Mouse (Mus musculus): ENCODE data around the gene Chd4. TPM values are rescaled to one million over a fixed set of nuclear protein-coding genes. Genes with fewer than 3 reads are reported as not detected.

The Chd4 gene
- polyA plus RNA-seq, 1 experiment from 2014 or later: 53.5 TPM

DNA sequence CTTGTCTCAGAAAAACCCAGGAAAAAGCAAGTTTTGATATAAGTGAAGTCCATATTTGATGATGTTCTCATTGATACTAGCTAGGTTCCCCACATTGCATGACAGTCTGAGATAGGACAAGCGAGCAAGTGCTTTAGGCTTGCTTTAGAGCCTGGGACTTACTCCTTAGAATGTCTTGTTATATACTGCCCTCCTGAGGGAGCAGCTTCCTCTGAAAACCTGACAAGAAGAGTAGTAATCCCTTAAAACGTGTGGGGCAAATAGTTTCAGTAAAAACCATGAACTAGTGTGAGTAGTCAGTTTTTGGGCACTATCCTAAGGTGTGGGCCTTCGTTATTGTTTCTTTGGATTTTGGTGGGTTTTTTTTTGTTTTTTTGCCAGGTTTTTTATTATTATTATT is 47.3 kb downstream of the Chd4 start:
- Histone ChIP-seq H3K9me3 (ENCODE audit: low read length) (no peaks in the 10 kb centered on the region), H3K4me1 (ENCODE audit: insufficient read depth, low read depth, low read length) (no peaks in the 10 kb centered on the region), H3K9ac (replicated peaks; ENCODE audit: low read depth) (no peak overlapping the region), H3K4me3 (ENCODE audit: low read depth, low read length) (no peak overlapping the region), H3K27ac (ENCODE audit: low read length) (no peak overlapping the region), H3K27me3 (replicated peaks; ENCODE audit: insufficient read depth, low read length) (no peaks in the 10 kb centered on the region), H3K4me2 (replicated peaks; ENCODE audit: low read depth, low read length) (no peak overlapping the region), H3K36me3 (ENCODE audit: insufficient read depth, low read length) (peaks cover 15% of the 10 kb centered on the region)
- no peak for TF ChIP-seq CTCF (IDR thresholded peaks at IDR 0.05)
- no peak for TF ChIP-seq EP300 (IDR thresholded peaks at IDR 0.05)
- 74% methylated on average over 3 of the region's 3 CpGs for WGBS
- no peak for ATAC-seq
- no peak for DNase-seq (ENCODE audit: low spot score)

DNA sequence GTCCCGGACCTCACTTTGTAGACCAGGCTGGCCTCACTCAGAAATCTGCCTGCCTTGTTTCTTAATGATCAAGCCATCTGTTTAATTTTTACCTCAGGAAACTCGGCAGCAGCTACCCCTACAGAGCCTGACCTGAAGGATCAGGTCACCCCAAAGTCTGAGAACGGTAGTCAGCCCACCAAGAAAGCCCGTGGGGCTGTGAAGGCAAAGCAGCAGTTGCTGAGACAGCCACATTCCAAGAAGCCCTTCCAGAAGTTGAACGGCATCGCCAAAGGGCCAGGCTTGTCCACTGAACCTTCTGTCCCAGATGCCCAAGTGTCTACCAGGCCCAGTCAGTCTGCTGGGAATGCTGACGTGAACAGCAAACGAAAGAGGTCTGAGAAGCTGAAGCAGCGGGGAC is 48.1 kb downstream of the Chd4 start:
- no peak overlapping the region for H3K4me2 ChIP-seq (replicated peaks; ENCODE audit: low read depth, low read length)
- H3K4me3 ChIP-seq (ENCODE audit: low read depth, low read length): no peak overlapping the region
- DNase-seq (ENCODE audit: low spot score): no peak
- no peak overlapping the region for H3K9ac ChIP-seq (replicated peaks; ENCODE audit: low read depth)
- no peak overlapping the region for H3K27ac ChIP-seq (ENCODE audit: low read length)
- H3K36me3 ChIP-seq (ENCODE audit: insufficient read depth, low read length): peaks cover 15% of the 10 kb centered on the region
- H3K9me3 ChIP-seq (ENCODE audit: low read length): no peaks in the 10 kb centered on the region
- WGBS: 76% methylated on average over 9 of the region's 9 CpGs
- no peaks in the 10 kb centered on the region for H3K4me1 ChIP-seq (ENCODE audit: insufficient read depth, low read depth, low read length)
- TF ChIP-seq CTCF (IDR thresholded peaks at IDR 0.05) (no peak), EP300 (IDR thresholded peaks at IDR 0.05) (no peak)
- no peaks in the 10 kb centered on the region for H3K27me3 ChIP-seq (replicated peaks; ENCODE audit: insufficient read depth, low read length)
- ATAC-seq: no peak

DNA sequence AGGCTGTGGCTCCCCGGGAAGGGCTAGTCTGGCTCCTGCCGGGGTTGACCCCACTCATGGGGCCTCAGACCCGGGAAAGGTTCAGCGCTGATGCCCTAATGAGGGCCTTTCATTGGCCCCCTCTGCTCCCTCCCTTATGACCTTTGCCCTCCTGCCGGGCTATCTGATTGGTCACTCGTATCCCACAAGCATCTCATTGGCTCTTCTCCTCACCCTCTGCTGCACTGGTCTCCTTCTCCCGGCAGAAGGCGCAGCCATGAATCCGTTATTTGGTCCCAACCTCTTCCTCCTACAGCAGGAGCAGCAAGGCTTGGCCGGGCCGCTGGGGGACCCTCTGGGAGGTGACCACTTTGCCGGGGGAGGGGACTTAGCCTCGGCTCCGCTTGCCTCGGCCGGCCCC is 49.2 kb downstream of the Chd4 start, which contains the start of gene Iffo1:
Gene Iffo1 (plus strand): TSS at position 241 of the 400 bp plus-strand sequence.
- TF ChIP-seq CTCF (IDR thresholded peaks at IDR 0.05): peak; percentile 72
- TF ChIP-seq EP300 (IDR thresholded peaks at IDR 0.05): no peak

DNA sequence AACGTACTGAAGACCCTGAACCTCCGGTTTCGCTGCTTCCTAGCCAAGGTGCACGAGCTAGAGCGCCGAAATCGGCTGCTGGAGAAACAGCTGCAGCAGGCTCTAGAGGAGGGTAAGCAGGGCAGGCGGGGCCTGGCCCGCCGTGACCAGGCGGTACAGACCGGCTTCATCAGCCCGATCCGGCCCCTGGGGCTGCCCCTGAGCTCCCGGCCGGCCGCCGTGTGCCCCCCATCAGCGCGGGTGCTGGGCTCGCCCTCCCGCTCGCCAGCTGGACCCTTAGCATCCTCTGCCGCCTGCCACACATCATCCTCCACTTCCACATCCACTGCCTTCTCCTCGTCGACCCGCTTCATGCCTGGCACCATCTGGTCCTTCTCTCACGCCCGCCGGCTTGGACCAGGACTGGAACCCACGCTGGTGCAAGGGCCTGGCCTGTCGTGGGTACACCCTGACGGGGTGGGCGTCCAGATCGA is 49.7 kb downstream of the Chd4 start:
- Histone ChIP-seq H3K9me3 (ENCODE audit: low read length) (no peaks in the 10 kb centered on the region), H3K27ac (ENCODE audit: low read length) (peak overlapping the region; percentile 57; the same call in 1 of the 2 replicates), H3K4me1 (ENCODE audit: insufficient read depth, low read depth, low read length) (no peaks in the 10 kb centered on the region), H3K36me3 (ENCODE audit: insufficient read depth, low read length) (peaks cover 6% of the 10 kb centered on the region), H3K27me3 (replicated peaks; ENCODE audit: insufficient read depth, low read length) (no peaks in the 10 kb centered on the region), H3K9ac (replicated peaks; ENCODE audit: low read depth) (peak overlapping the region; percentile 66), H3K4me3 (ENCODE audit: low read depth, low read length) (peak overlapping the region; percentile 55), H3K4me2 (replicated peaks; ENCODE audit: low read depth, low read length) (peak overlapping the region; percentile 88)
- 9% methylated on average over 33 of the region's 35 CpGs for WGBS
- TF ChIP-seq CTCF (IDR thresholded peaks at IDR 0.05) (no peak), EP300 (IDR thresholded peaks at IDR 0.05) (no peak)
- ATAC-seq: peak; percentile 49
- peak; percentile 35 for DNase-seq (ENCODE audit: low spot score)

More for the DNA sequence above, 49.2 kb downstream of the Chd4 start, which contains the start of gene Iffo1:
- H3K27me3 ChIP-seq (replicated peaks; ENCODE audit: insufficient read depth, low read length): no peaks in the 10 kb centered on the region
- H3K4me3 ChIP-seq (ENCODE audit: low read depth, low read length): peak within 1 kb of the TSS; percentile 55
- ATAC-seq: peak; percentile 95
- H3K27ac ChIP-seq (ENCODE audit: low read length): peak within 1 kb of the TSS; percentile 57; the same call in 1 of the 2 replicates
- 1% methylated on average over 14 of the region's 16 CpGs for WGBS
- H3K36me3 ChIP-seq (ENCODE audit: insufficient read depth, low read length): peaks cover 11% of the 10 kb centered on the region
- DNase-seq (ENCODE audit: low spot score): peak; percentile 96
- H3K4me1 ChIP-seq (ENCODE audit: insufficient read depth, low read depth, low read length): no peaks in the 10 kb centered on the region
- H3K9me3 ChIP-seq (ENCODE audit: low read length): no peaks in the 10 kb centered on the region
- peak within 1 kb of the TSS; percentile 88 for H3K4me2 ChIP-seq (replicated peaks; ENCODE audit: low read depth, low read length)
- peak within 1 kb of the TSS; percentile 66 for H3K9ac ChIP-seq (replicated peaks; ENCODE audit: low read depth)

DNA sequence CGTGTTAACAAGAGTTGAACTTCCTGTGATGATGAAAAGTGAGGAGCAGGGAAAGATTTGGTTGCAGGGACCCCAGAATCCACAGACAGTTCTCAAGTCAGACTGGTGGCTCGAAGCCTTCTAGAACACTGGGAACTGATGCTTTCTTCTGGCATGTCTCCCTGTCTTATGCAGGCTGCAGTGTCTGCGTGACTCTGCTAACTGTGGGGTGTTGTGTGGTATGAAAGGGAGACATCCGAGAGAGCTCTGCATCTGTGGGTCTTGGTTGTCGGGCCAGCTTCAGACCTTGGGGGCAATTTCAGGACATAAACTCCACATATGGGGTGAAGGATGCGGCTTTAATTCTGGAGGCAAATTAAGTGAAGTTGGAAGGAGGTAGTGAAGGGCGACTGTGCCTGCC is 50.4 kb downstream of the Chd4 start:
- no peak for ATAC-seq
- no peak for TF ChIP-seq EP300 (IDR thresholded peaks at IDR 0.05)
- TF ChIP-seq CTCF (IDR thresholded peaks at IDR 0.05): no peak
- Histone ChIP-seq H3K4me3 (ENCODE audit: low read depth, low read length) (peak overlapping the region; percentile 55), H3K27me3 (replicated peaks; ENCODE audit: insufficient read depth, low read length) (no peaks in the 10 kb centered on the region), H3K9me3 (ENCODE audit: low read length) (no peaks in the 10 kb centered on the region), H3K9ac (replicated peaks; ENCODE audit: low read depth) (no peak overlapping the region), H3K4me2 (replicated peaks; ENCODE audit: low read depth, low read length) (peak overlapping the region; percentile 88), H3K36me3 (ENCODE audit: insufficient read depth, low read length) (peaks cover under 1% of the 10 kb centered on the region), H3K27ac (ENCODE audit: low read length) (no peak overlapping the region), H3K4me1 (ENCODE audit: insufficient read depth, low read depth, low read length) (no peaks in the 10 kb centered on the region)
- WGBS: 54% methylated on average over 7 of the region's 7 CpGs
- no peak for DNase-seq (ENCODE audit: low spot score)

DNA sequence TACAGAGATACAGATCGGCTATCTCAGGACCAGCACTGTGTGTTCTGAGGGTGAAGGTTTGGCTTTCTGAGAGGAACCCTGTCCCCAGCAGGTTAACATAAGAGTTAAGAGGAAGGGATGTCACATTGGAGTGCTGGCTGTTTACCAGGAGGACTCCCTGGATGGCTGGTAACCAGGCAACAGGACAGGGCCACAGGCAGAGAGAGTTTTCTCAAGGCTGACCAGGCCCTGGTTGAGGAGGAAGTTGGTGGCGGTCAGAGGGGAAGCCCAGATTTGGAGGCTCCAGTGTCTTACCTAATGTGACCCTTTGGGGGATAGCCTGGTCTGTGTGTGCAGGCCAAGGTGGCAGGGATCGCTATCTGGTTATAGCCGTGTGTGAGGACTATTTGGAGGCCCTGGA is 51.0 kb downstream of the Chd4 start:
- Histone ChIP-seq H3K9me3 (ENCODE audit: low read length) (no peaks in the 10 kb centered on the region), H3K36me3 (ENCODE audit: insufficient read depth, low read length) (no peaks in the 10 kb centered on the region; the same call in 1 of the 2 replicates), H3K27ac (ENCODE audit: low read length) (no peak overlapping the region), H3K27me3 (replicated peaks; ENCODE audit: insufficient read depth, low read length) (no peaks in the 10 kb centered on the region), H3K4me2 (replicated peaks; ENCODE audit: low read depth, low read length) (peak overlapping the region; percentile 88; the same call in 1 of the 2 replicates), H3K4me3 (ENCODE audit: low read depth, low read length) (no peak overlapping the region), H3K4me1 (ENCODE audit: insufficient read depth, low read depth, low read length) (no peaks in the 10 kb centered on the region), H3K9ac (replicated peaks; ENCODE audit: low read depth) (no peak overlapping the region)
- DNase-seq (ENCODE audit: low spot score) (peak; percentile 35), ATAC-seq (no peak)
- 65% methylated on average over 4 of the region's 4 CpGs for WGBS
- no peak for TF ChIP-seq EP300 (IDR thresholded peaks at IDR 0.05)

All from lung, postnatal 0 days (tissue).